Mouse (Mus musculus) CH12.LX (cell line): ENCODE measurements around the gene Cd5.

Experiments used
- BHLHE40 ChIP-seq: IDR thresholded peaks from 2 replicates; pipeline ENCODE4 v1.6.1; 2011; ENCODE audit warnings: mild to moderate bottlenecking, low read depth, low read length, improper control_type of control experiment
- CTCF ChIP-seq, 2 experiments: IDR thresholded peaks in 1 of 2; conservative IDR thresholded peaks in 1 of 2; 2 replicates each; pipeline ENCODE4 v1.5.1; 2011 to 2012; ENCODE audit warnings: low read depth in 2 of 2, low read length in 2 of 2, improper control_type of control experiment in 1 of 2, inconsistent platforms in 1 of 2, mild to moderate bottlenecking in 1 of 2, moderate library complexity in 1 of 2
- EP300 ChIP-seq: IDR thresholded peaks from 2 replicates; pipeline ENCODE4 v1.6.1; 2011; ENCODE audit warnings: low read length, improper control_type of control experiment
- GABPA ChIP-seq: IDR thresholded peaks from 2 replicates; pipeline ENCODE4 v1.6.1; 2012; ENCODE audit warnings: low read depth, low read length, improper control_type of control experiment, inconsistent platforms; ENCODE audit not compliant: insufficient replicate concordance
- KAT2A ChIP-seq: IDR thresholded peaks from 2 replicates; pipeline ENCODE4 v1.6.1; 2012; ENCODE audit warnings: low read length, improper control_type of control experiment, inconsistent platforms; ENCODE audit not compliant: insufficient replicate concordance
- MAX ChIP-seq: IDR thresholded peaks from 2 replicates; pipeline ENCODE4 v1.6.1; 2011; ENCODE audit warnings: low read length, improper control_type of control experiment
- MAZ ChIP-seq: IDR thresholded peaks from 2 replicates; pipeline ENCODE4 v1.6.1; 2012; ENCODE audit warnings: low read depth, mild to moderate bottlenecking, inconsistent platforms, low read length, improper control_type of control experiment, moderate library complexity
- MEF2A ChIP-seq: IDR thresholded peaks from 2 replicates; pipeline ENCODE4 v1.6.1; 2014; ENCODE audit warnings: low read depth, mild to moderate bottlenecking, inconsistent platforms, low read length, improper control_type of control experiment, borderline replicate concordance
- PAX5 ChIP-seq: IDR thresholded peaks from 2 replicates; pipeline ENCODE4 v1.6.1; 2012; ENCODE audit warnings: low read length, inconsistent platforms, mixed read lengths
- POLR2A ChIP-seq: IDR thresholded peaks from 2 replicates; pipeline ENCODE4 v1.6.1; 2011; ENCODE audit warnings: low read depth, mild to moderate bottlenecking, improper control_type of control experiment, low read length
- RAD21 ChIP-seq: IDR thresholded peaks from 2 replicates; pipeline ENCODE4 v1.6.1; 2011; ENCODE audit warnings: low read depth, mild to moderate bottlenecking, low read length, improper control_type of control experiment, moderate library complexity
- TBP ChIP-seq: conservative IDR thresholded peaks from 2 replicates; pipeline ENCODE4 v1.6.1; 2011; ENCODE audit warnings: low read depth, low read length, improper control_type of control experiment
- ZMIZ1 ChIP-seq: IDR thresholded peaks from 2 replicates; pipeline ENCODE4 v1.6.1; 2012; ENCODE audit warnings: low read depth, mild to moderate bottlenecking, inconsistent platforms, low read length, improper control_type of control experiment
- ZNF384 ChIP-seq: IDR thresholded peaks from 2 replicates; pipeline ENCODE4 v1.6.1; 2012; ENCODE audit warnings: low read depth, low read length, improper control_type of control experiment, inconsistent platforms

DNA sequence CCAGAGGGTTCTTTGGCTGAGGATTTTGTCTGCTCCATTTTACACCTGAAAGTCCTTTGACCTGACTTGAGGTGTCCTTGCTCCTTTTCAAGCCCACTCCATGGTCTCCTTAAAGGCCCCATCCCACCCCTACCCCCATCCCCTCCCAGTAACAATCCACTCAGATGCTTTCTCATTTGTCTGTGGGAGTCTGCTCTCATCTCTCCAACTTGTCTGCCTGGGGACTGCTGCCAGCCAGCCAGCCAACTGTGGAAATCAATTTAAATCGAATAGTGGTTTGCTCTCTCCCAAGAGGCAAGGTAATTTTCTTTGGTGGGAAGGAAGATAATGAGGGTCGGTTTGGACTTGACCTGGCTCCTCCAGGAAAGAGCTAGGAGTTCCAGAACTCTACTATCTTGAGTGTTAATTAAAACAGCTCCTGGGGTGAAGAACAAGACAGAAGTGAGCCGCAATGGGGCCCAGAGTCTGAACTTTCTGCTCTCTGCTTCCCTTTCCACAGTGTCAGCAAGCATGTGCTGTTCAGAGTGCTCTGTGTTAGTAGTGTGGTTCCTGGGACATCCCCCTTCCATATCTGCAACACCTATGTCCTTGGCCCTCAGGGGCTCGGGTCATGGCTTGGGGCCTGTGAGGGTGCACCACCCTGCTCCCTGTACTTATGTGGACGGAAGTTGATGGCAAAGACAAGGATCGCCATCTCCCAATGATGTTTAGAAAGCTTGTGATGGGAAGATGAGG is 30.1 kb upstream of the Cd5 start:
- no peak for TF ChIP-seq POLR2A
- TF ChIP-seq ZNF384 = no peak
- no peak for TF ChIP-seq ZMIZ1
- TF ChIP-seq CTCF (conservative IDR thresholded peaks at IDR 0.05 in 1 of 2, IDR thresholded peaks at IDR 0.05 in 1 of 2; ENCODE audit: low read depth in 2 of 2, low read length in 2 of 2) = no peak
- no peak for TF ChIP-seq PAX5
- no peak for TF ChIP-seq MEF2A
- TF ChIP-seq BHLHE40 = no peak
- TF ChIP-seq GABPA = no peak
- no peak for TF ChIP-seq MAZ
- TF ChIP-seq MAX = no peak
- no peak for TF ChIP-seq RAD21
- no peak for TF ChIP-seq TBP
- TF ChIP-seq EP300 = no peak
- TF ChIP-seq KAT2A = no peak
